Mouse (Mus musculus) lung, adult 2 months (tissue): ENCODE measurements around the gene Lgals4.

Experiments used
- CTCF ChIP-seq: fragments of 200-500 bp; IDR thresholded peaks from 2 replicates; pipeline ENCODE4 v1.5.1; 2011; ENCODE audit warnings: mild to moderate bottlenecking, low read length, control low read depth; ENCODE audit not compliant: insufficient read depth
- POLR2A ChIP-seq: fragments of 200-500 bp; IDR thresholded peaks from 2 replicates; pipeline ENCODE4 v1.6.1; 2011; ENCODE audit warnings: low read depth, mild to moderate bottlenecking, control low read depth, low read length, borderline replicate concordance; ENCODE audit errors: extremely low read depth

- TF ChIP-seq POLR2A = no peak
- no peak for TF ChIP-seq CTCF
These were observed 19.2 kb upstream of the Lgals4 start for GRCm38 (mm10) chr7:28814306-28815034.
